Mouse (Mus musculus) forebrain, postnatal 0 days (tissue): ENCODE measurements at regions not wholly inside any gene's neighbourhood (a gene's known extent, or its start where the extent isn't known, plus 50 kb on each side); places are given as distances from the start of the nearest gene placed in this dataset.

ENCODE experiments used
- ATAC-seq: fragments of 200-750 bp; cut with Nextera tagmentation; 2 replicates; pipeline ENCODE4 v1.8.0; 2017; ENCODE audit warnings: mild to moderate bottlenecking, moderate library complexity
- DNase-seq: peaks from one replicate; pipeline ENCODE4 v3.0.0-alpha.2; 2015
- H3K27ac ChIP-seq: fragments of 300-500 bp; sonication (generic); 2 replicates; pipeline ENCODE4 v1.5.1; 2014; ENCODE audit warnings: low read depth, mild to moderate bottlenecking, antibody characterized with exemption, low read length, moderate library complexity, mixed read lengths
- H3K27me3 ChIP-seq: fragments of 300-500 bp; sonication (generic); 2 replicates; pipeline ENCODE4 v1.6.1; 2014; ENCODE audit warnings: mild to moderate bottlenecking, low read length, mixed read lengths; ENCODE audit not compliant: insufficient read depth
- H3K36me3 ChIP-seq: fragments of 300-500 bp; sonication (generic); 2 replicates; pipeline ENCODE4 v1.6.1; 2014; ENCODE audit warnings: mild to moderate bottlenecking, moderate library complexity; ENCODE audit not compliant: insufficient read depth
- H3K4me1 ChIP-seq: fragments of 300-500 bp; sonication (generic); 2 replicates; pipeline ENCODE4 v1.6.1; 2014; ENCODE audit warnings: antibody characterized with exemption; ENCODE audit not compliant: insufficient read depth
- H3K4me2 ChIP-seq: fragments of 300-500 bp; sonication (generic); 2 replicates; pipeline ENCODE4 v1.6.1; 2014; ENCODE audit warnings: low read depth, mild to moderate bottlenecking, moderate library complexity
- H3K4me3 ChIP-seq: fragments of 300-500 bp; sonication (generic); 2 replicates; pipeline ENCODE4 v1.5.1; 2014; ENCODE audit warnings: low read depth, low read length, mixed read lengths
- H3K9ac ChIP-seq: fragments of 300-500 bp; sonication (generic); 2 replicates; pipeline ENCODE4 v1.6.1; 2014; ENCODE audit warnings: mild to moderate bottlenecking
- H3K9me3 ChIP-seq: fragments of 300-500 bp; sonication (generic); 2 replicates; pipeline ENCODE4 v1.6.1; 2016; ENCODE audit warnings: low read length
- CTCF ChIP-seq: sonication (generic); IDR thresholded peaks from 2 replicates; pipeline ENCODE4 v1.5.1; 2016; ENCODE audit warnings: antibody characterized with exemption, control low read depth, low read depth
- WGBS: fragments of 180-500 bp; shearing (Covaris S2); extraction: QIAGEN DNeasy Blood & Tissue Kit; methylation state at CpG from one replicate; pipeline ENCODE4 v1.1.7; 2014; 5-methylcytosine and 5-hydroxymethylcytosine counted together

GRCm38 (mm10) chr13:15914270-15914669 lies 97.4 kb upstream of the Inhba start:
- no peak overlapping the region for H3K4me3 ChIP-seq
- no peaks in the 10 kb centered on the region for H3K4me1 ChIP-seq
- no peak overlapping the region for H3K4me2 ChIP-seq
- H3K27me3 ChIP-seq = no peaks in the 10 kb centered on the region
- WGBS = 86% methylated on average over 1 of the region's 1 CpGs
- no peak overlapping the region for H3K9ac ChIP-seq
- no peak for TF ChIP-seq CTCF
- ATAC-seq (no peak), DNase-seq (no peak)
- H3K36me3 ChIP-seq = no peaks in the 10 kb centered on the region
- no peaks in the 10 kb centered on the region for H3K9me3 ChIP-seq
- H3K27ac ChIP-seq = no peak overlapping the region

DNA sequence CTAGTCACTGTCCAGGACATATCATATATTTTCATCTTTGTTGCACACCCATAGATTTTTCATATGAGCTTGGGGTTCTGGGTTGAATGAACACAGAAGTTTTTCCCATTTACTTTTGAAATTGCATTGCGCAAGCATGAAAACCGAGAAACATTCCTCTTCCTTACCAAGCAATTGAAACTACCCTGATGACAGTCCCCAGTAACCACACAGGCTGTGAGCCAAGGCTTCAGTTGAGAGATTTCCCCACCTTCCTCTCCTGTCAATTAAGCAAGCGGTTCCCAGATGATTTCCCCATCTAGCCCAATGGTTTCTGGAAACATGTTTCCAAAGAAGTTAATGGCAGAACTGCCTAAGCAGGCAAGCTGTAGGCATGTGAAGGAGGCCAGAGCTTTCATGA lies 81.8 kb upstream of the Inhba start:
- Histone ChIP-seq H3K9me3 (no peaks in the 10 kb centered on the region), H3K36me3 (no peaks in the 10 kb centered on the region), H3K27me3 (no peaks in the 10 kb centered on the region), H3K4me2 (no peak overlapping the region), H3K4me3 (no peak overlapping the region), H3K4me1 (no peaks in the 10 kb centered on the region), H3K27ac (no peak overlapping the region), H3K9ac (no peak overlapping the region)
- 81% methylated on average over 3 of the region's 3 CpGs for WGBS
- ATAC-seq (no peak), DNase-seq (no peak)
- no peak for TF ChIP-seq CTCF

GRCm38 (mm10) chr13:15931553-15932162 lies 80.0 kb upstream of the Inhba start:
- no peak overlapping the region for H3K9ac ChIP-seq
- ATAC-seq (peak; percentile 16; the same call in 1 of the 2 replicates), DNase-seq (no peak)
- TF ChIP-seq CTCF = no peak
- H3K36me3 ChIP-seq = no peaks in the 10 kb centered on the region
- no peak overlapping the region for H3K27ac ChIP-seq
- no peak overlapping the region for H3K4me3 ChIP-seq
- WGBS = 36% methylated on average over 5 of the region's 5 CpGs
- no peaks in the 10 kb centered on the region for H3K27me3 ChIP-seq
- no peak overlapping the region for H3K4me2 ChIP-seq
- H3K9me3 ChIP-seq = no peaks in the 10 kb centered on the region
- no peaks in the 10 kb centered on the region for H3K4me1 ChIP-seq

GRCm38 (mm10) chr13:15935689-15936088 lies 76.0 kb upstream of the Inhba start:
- no peaks in the 10 kb centered on the region for H3K27me3 ChIP-seq
- no peaks in the 10 kb centered on the region for H3K36me3 ChIP-seq
- no peak overlapping the region for H3K4me3 ChIP-seq
- no peak overlapping the region for H3K9ac ChIP-seq
- ATAC-seq = no peak
- H3K27ac ChIP-seq = no peak overlapping the region
- H3K4me1 ChIP-seq = no peaks in the 10 kb centered on the region
- H3K4me2 ChIP-seq = no peak overlapping the region
- DNase-seq = no peak
- WGBS = 80% methylated on average over 1 of the region's 1 CpGs
- H3K9me3 ChIP-seq = no peaks in the 10 kb centered on the region
- TF ChIP-seq CTCF = no peak

DNA sequence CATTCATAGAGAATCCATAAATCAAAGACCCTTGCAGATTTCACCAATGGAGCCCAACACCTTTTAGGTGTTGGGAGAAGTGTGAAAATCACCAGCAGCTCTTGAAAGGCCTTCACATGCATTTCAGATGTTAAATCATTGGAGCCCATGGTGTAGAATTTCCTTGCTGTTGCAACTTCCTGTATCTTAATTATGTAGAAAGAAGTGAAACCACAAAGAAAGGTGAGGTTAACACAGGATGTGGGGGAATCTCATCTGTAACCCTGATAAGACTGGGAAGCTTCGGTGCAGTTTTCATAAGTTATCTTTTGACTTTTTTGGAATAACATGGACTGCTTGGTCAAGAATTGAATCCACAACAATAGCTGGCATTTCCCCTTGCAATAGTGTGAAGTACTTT lies 75.5 kb upstream of the Inhba start:
- DNase-seq (no peak), ATAC-seq (no peak)
- Histone ChIP-seq H3K4me1 (no peaks in the 10 kb centered on the region), H3K4me2 (no peak overlapping the region), H3K27ac (no peak overlapping the region), H3K27me3 (no peaks in the 10 kb centered on the region), H3K9ac (no peak overlapping the region), H3K9me3 (no peaks in the 10 kb centered on the region), H3K4me3 (no peak overlapping the region), H3K36me3 (no peaks in the 10 kb centered on the region)
- 95% methylated on average over 1 of the region's 1 CpGs for WGBS
- no peak for TF ChIP-seq CTCF

DNA sequence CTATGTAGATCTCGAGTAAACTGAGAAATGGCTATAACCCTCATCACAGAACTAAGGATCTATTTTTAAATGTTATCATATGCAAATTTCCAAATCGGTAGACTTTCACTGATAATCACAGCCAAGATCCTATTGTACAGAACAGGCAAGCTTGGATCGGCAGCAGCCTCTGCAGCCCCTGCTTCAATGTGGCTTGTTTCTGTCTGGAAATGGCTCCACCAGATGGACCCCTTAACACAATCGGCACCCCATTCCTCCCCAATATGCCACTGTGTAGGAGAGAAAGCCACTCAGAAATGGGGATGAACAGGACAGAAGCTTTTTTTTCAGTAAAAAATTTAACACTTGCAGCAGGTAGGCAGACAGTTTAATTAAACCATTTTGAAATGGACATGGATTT lies 61.5 kb upstream of the Inhba start:
- peak; percentile 13 for DNase-seq
- Histone ChIP-seq H3K36me3 (no peaks in the 10 kb centered on the region), H3K9me3 (no peaks in the 10 kb centered on the region), H3K27ac (no peak overlapping the region), H3K9ac (no peak overlapping the region), H3K27me3 (no peaks in the 10 kb centered on the region), H3K4me3 (no peak overlapping the region), H3K4me2 (no peak overlapping the region), H3K4me1 (no peaks in the 10 kb centered on the region)
- TF ChIP-seq CTCF = no peak
- whole genome bisulfite sequencing = 55% methylated on average over 4 of the region's 4 CpGs
- peak; percentile 62 for ATAC-seq

DNA sequence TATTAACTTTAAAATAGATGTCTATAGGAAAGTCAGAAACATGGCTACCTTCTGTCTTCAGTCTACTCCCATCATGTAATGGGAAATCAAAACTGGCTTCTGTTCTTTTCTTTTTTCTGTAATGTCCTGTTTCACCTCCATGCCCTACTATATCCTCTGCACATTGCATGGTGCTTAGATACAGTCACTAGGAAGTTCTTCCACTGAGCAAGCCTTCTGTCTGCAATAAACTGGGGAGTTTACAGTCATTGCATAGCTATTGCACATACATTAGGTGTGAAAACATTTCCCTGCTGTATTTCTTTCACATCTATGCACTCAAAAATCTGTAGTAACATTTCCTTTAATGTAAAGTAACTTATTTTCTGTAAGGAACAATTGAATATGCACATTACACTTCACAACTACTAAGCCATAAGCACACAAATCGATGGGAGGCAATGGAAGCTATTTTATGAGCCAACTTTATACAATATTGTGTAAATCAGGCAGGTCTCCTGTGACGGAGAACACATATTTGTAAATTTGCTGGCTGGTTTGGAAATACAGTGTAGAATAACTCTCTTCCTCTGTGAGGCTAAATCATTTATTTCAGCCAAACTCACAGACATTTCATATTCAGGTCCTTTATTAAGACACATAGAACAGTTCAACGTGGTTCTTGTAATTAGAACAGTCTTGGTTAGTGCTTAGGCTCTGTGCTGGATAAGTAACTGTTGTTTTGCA lies 60.6 kb upstream of the Inhba start:
- H3K27me3 ChIP-seq = no peaks in the 10 kb centered on the region

More for the DNA sequence above, 60.6 kb upstream of the Inhba start:
- 69% methylated on average over 3 of the region's 3 CpGs for WGBS
- no peaks in the 10 kb centered on the region for H3K9me3 ChIP-seq
- ATAC-seq (no peak), DNase-seq (no peak)
- H3K36me3 ChIP-seq = no peaks in the 10 kb centered on the region
- H3K4me2 ChIP-seq = no peak overlapping the region
- TF ChIP-seq CTCF = no peak
- no peak overlapping the region for H3K9ac ChIP-seq
- no peaks in the 10 kb centered on the region for H3K4me1 ChIP-seq
- no peak overlapping the region for H3K4me3 ChIP-seq
- no peak overlapping the region for H3K27ac ChIP-seq
